Mouse (Mus musculus): ENCODE results near the gene Ptpro. TPM values are rescaled to one million over a fixed set of nuclear protein-coding genes. Genes with fewer than 3 reads are reported as not detected.

Gene Ptpro
- total RNA-seq, 2 experiments from 2014 or later, result 5.0 to 6.1 TPM

DNA sequence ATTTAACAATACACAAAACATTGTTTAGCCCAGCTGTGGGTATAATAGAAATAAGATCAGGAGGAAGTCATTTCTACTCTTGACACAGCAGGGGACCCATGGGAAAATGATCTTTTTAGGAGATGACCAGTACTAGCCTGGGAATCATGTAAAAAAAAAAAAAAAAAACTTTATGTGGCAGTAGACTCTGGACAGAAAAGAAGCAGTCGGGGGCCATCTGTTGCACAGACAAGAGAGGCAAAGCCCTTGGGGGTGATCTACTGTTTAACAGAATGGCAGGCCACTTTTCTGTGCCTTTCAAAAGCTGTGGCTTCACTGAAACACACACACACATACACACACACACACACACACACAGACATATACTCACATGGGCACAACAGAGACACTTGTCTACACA is 242.7 kb downstream of the Ptpro start:
- ATAC-seq (replicated peaks; ENCODE audit: poor library complexity), result no peak

DNA sequence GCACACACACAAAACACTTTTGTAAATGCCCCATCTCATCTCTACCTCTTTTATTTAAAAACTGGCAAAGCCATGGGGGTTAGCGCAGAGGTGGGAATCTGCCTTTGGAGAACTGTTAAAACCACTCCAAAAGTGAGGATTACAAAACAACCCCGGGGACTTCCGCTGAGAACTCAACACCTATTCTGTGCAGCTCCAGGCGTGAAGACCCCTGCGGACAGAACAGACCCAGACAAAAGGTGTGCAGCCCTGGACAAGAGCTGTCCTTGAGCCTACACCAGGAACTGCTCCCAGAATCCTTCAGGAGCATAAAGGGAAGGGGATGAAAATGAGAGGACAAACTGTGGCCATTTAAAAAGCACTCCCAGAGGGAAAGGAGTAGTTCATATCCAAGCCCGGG is 243.1 kb downstream of the Ptpro start:
- no peak for ATAC-seq (replicated peaks; ENCODE audit: poor library complexity)

DNA sequence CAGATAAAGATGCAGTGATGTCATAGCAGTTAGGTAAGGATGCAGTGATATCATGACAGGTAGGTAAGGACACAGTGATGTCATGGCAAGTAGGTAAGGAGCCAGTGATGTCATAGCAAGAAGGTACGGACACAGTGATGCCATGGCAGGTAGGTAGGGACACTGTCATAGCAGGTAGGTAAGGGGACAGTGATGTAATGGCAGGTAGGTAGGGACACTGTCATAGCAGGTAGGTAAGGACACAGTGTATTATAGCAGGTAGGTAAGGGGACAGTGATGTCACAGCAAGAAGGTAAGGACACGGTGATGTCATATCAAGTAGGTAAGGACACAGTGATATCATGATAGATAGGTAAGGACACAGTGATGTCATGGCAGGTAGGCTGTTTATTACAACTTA is 244.4 kb downstream of the Ptpro start:
- ATAC-seq (replicated peaks; ENCODE audit: poor library complexity), result no peak

DNA sequence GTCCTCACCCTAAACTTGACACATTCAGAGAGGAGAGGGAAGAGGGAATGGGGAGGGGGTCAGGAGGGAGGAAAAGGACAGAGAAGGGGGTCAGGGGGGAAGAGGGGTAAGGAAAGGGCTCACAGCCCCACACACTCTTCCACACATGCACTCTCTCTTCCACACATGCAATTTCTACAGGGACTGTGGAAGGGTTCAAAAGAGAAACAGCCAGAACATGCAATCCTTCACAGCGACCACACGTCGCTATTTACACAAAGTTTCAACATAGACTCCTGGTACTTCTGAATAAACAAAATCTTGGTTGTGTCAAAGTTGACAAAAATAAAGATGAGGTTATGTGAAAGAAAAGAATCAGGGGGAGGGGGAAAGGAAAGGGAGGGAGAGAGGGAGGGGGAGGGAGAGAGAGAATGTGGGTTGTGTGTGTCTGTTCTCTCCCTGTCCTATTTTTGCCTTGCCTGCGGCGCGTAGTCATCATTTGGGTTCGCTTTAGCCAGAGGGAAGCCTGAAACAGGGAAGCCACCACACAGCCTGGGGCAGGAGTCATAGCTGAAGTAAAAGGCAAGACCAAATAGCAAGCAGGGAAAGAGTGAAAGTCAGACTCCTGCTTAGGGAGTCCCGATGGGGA is 245.2 kb downstream of the Ptpro start:
- ATAC-seq (replicated peaks; ENCODE audit: poor library complexity), result no peak

DNA sequence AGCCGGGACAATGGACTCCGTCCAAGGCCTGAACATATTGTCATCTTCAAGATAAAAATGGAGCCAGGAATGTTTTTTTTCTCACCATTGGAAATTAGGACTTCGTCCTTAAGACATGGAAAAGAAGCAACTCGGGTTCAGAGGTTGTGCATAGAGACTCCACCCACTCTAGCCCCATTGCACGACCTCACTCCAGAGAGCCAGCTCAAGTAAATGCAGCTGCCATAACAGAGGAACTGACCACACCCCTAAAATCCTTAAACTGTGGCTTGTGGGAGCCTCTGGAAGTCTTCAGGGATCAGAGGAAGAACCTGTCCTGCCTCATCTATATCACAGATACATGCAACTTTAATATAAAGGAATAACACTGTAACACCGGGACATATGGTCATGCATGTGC is 246.7 kb downstream of the Ptpro start:
- no peak for ATAC-seq (replicated peaks; ENCODE audit: poor library complexity)

DNA sequence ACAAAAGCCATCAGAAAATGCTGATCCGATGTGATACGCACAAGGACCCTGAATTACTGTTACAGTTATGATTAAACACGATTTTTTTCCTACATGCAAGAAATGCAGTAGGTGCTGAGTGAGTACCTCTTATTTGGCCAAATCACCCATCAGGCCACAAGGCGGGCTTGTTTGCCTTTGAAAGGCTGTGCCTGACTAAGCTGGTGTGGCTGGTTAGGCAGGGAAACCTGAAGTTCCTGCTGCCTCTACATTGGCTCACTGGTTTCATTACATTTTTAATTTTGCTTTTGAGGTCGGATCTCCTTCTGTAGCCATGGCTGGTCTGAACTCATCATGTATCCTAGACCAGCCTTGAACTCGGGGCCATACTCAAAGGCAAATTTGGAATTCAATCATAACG is 250.9 kb downstream of the Ptpro start:
- ATAC-seq (replicated peaks; ENCODE audit: poor library complexity), result no peak

DNA sequence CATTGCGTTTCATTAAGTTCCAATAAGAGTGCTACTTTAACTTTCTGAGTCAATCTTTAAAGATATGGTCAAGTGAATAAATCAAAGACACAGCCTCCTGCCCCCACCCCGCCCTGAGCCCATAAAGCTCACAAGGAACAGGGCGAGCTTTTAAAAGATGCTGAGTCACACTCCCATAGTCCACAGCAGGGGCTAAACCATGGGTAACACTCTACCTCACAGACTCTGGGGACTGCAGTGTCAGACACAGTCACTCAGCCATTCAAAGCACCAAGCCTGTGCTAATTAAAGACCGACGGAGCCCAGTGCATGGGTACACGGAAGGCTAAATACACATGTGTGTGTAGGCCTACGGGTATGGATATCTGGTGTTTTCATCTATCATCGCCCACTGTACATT is 251.3 kb downstream of the Ptpro start:
- ATAC-seq (replicated peaks; ENCODE audit: poor library complexity), result 0 out of 2 replicates have a peak, but pooled peaks have one; percentile 32

DNA sequence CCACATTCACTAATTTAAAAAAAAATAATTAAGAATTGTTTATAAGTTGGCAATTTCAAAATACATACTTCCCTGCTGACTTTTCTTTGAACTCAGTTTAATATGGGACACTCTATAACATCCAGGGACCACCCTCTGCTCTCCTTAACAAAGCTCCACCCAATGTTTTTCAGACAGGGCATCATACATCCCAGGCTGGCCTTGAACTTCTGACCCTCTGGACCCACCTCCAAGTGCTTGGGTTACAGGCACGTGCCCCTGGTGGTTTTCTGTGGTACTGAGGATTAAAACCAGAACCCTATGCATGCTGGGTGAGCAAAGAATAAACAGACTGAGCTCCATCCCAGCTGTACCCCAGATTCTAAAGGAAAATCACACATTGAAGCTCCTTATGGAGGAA is 251.9 kb downstream of the Ptpro start:
- ATAC-seq (replicated peaks; ENCODE audit: poor library complexity), result 0 out of 2 replicates have a peak, but pooled peaks have one; percentile 37

DNA sequence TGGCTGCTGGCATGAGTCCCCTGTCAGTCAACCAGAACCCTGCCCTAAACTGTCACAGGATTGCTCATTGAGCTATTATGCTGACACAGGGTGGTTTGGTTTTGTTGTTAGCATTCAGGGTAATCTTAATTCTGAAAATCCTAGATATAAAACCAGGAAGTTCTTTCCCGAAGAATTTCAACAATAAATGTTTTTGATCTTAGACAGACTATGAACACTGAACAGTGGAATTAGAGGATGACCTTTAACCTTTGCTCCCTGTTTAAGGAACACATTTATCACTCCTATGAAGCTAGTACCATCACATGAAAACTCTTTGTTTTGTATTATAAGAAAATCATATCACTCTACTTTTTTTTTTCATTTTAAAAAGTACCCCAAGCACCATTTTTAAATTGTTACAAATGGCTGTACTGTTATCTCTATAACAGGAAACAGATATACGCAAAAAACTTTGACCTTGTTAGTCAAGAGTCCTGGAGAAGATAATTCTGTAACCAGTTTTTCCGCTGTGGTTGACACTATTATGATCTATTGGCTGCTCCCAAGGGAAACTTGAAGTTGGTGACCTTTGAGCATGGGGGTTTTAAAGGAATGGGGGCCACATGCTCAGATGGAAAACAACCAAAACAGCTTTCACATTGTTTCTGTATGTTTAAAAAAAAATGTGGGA is 253.6 kb downstream of the Ptpro start:
- ATAC-seq (replicated peaks; ENCODE audit: poor library complexity), result peak; percentile 41; the same call in 1 of the 2 replicates

DNA sequence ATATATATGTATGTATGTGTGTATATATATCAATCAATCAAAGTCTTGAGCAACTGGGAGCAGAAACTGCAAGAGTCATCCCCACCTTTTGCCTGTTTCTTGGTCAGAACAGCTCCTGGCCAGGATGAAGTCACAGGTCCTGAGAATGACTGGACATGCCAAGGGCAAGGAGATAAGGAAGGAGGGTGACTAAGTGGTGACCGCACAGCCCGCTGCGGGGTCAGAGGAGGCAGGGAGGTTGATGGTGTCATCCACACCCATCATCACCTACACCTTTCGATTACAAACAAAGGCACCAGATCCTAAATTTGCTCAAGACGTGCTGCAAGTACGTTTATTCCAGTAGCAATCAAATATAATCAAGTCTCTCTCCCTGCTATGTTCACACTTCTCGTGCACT is 254.4 kb downstream of the Ptpro start:
- ATAC-seq (replicated peaks; ENCODE audit: poor library complexity), result no peak

DNA sequence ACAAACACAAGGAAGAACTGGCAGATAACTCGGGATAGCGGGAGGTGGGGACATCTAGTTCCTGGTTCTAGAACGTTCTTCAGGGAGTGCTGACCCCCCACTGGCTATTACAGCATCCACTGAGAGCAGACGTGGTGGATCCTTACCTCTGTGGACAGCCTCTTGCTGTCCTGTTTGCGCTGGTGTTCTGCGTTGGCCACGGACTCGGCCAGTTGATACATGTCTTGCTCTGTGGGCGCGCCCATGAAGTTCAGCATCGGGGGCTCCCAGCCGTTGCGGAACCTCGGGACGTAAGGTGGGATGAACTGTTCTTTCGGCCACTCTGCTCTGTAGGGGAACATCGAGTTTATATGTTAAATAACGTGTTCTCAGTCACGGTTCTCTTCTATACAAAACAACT is 256.8 kb downstream of the Ptpro start:
- no peak for ATAC-seq (replicated peaks; ENCODE audit: poor library complexity)

DNA sequence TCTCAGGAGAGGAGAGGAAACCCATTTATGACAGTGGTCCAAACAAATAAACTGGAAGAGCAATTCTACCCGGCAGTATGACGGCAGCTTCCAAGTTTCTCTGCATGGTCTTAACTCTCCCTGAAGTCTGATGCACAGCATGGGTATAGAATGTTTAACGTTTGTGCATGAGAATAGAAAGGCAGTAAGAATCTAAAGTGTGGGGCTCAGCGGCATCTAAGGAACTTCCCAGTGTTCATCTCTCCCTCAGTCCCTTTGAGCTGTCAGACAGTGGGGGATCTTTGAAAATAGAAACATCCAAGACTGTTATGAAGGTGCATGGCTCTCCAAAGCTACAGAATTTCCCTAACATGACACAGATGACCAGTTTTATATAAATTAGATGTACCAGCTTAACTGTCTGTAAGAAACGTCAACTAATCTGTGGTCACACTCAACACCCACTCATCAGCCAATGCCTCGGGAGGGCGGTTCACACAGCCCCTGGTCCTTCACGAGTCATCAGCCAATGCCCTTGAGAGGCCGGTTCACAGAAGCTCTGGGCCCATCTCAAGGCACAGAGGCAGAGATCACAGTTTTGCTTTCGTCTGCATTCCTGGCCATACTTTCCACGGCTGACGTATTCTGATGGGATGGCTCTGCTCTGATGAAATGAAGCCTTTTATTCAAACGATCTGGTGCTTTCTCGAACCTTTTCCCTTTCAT is 257.4 kb downstream of the Ptpro start:
- no peak for ATAC-seq (replicated peaks; ENCODE audit: poor library complexity)

DNA sequence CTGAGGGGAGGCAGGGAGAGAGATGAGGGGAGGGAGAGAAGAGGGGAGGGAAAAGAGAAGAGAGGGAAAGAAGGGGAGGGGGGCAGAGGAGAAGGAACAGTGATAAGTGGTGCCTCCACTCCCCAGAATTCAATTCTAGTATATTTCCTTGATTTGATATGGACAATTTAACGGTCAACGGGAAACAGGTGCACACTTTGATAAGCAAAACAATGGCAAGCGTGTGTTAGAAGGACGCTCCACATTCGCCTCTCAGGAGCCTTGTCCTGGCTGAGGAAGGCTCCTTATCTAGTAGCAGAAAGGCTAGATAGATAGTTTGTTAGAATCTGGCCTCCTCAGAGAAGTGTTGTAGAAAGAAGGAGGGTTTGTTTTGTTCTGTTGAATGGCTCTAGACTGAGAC is 260.6 kb downstream of the Ptpro start:
- peak; percentile 75 for ATAC-seq (replicated peaks; ENCODE audit: poor library complexity)

Other genes starting within 250 kb of the Ptpro start
- gene Rerg, start 81.8 kb upstream of the Ptpro start, total RNA-seq (2015), result 0.22 TPM in 1 of 2 replicates, not detected in the other
- gene Rerg, start 81.8 kb upstream of the Ptpro start, total RNA-seq (2017), result not detected in 2 replicates